Mouse (Mus musculus) erythroblast, embryonic 14.5 days (primary cell): Measurements from ENCODE around the gene Rgs16.

Experiments used
- GATA1 ChIP-seq: IDR thresholded peaks from 2 replicates; pipeline ENCODE4 v1.6.1; 2012; ENCODE audit warnings: low read length, inconsistent platforms, mixed read lengths
- TAL1 ChIP-seq: IDR thresholded peaks from 3 replicates; pipeline ENCODE4 v1.6.1; 2012; ENCODE audit warnings: low read length, inconsistent platforms, mixed read lengths

- TF ChIP-seq GATA1 (no peak), TAL1 (no peak)
Measured at GRCm38 (mm10) chr1:153704174-153704573, 36.0 kb upstream of the Rgs16 start.
